Mouse (Mus musculus) intestine, embryonic 15.5 days (tissue): ENCODE measurements at regions not wholly inside any gene's neighbourhood (a gene's known extent, or its start where the extent isn't known, plus 50 kb on each side); places are given as distances from the start of the nearest gene placed in this dataset.

Experiments
- ATAC-seq: fragments of 200-750 bp; cut with Nextera tagmentation; 2 replicates; pipeline ENCODE4 v1.8.0; 2017; ENCODE audit warnings: moderate TSS enrichment, moderate library complexity
- H3K27ac ChIP-seq: fragments of 300-500 bp; sonication (generic); 2 replicates; pipeline ENCODE4 v1.5.1; 2015; ENCODE audit warnings: mild to moderate bottlenecking, inconsistent platforms
- H3K27me3 ChIP-seq: fragments of 300-500 bp; sonication (generic); replicated peaks from 2 replicates; pipeline ENCODE4 v1.6.1; 2015; ENCODE audit warnings: inconsistent platforms
- H3K36me3 ChIP-seq: fragments of 300-500 bp; sonication (generic); 2 replicates; pipeline ENCODE4 v1.6.1; 2015; ENCODE audit warnings: inconsistent platforms
- H3K4me1 ChIP-seq: fragments of 300-500 bp; sonication (generic); replicated peaks from 2 replicates; pipeline ENCODE4 v1.6.1; 2015; ENCODE audit warnings: inconsistent platforms
- H3K4me2 ChIP-seq: fragments of 300-500 bp; sonication (generic); replicated peaks from 2 replicates; pipeline ENCODE4 v1.6.1; 2015; ENCODE audit warnings: mild to moderate bottlenecking, inconsistent platforms
- H3K4me3 ChIP-seq: fragments of 300-500 bp; sonication (generic); replicated peaks from 2 replicates; pipeline ENCODE4 v1.5.1; 2015; ENCODE audit warnings: inconsistent platforms
- H3K9ac ChIP-seq: fragments of 300-500 bp; sonication (generic); 2 replicates; pipeline ENCODE4 v1.6.1; 2015; ENCODE audit warnings: inconsistent platforms
- H3K9me3 ChIP-seq: fragments of 300-500 bp; sonication (generic); 2 replicates; pipeline ENCODE4 v1.6.1; 2016; ENCODE audit warnings: inconsistent platforms
- WGBS: fragments of 180-500 bp; shearing (Covaris S2); methylation state at CpG from one replicate; pipeline ENCODE4 v1.1.7; 2015; 5-methylcytosine and 5-hydroxymethylcytosine counted together

- H3K9ac ChIP-seq = no peak overlapping the region
- H3K27ac ChIP-seq = no peak overlapping the region
- ATAC-seq = no peak
- H3K36me3 ChIP-seq = no peaks in the 10 kb centered on the region
- H3K9me3 ChIP-seq = no peaks in the 10 kb centered on the region
- H3K27me3 ChIP-seq = no peaks in the 10 kb centered on the region
- no peak overlapping the region for H3K4me3 ChIP-seq
- WGBS = 26% methylated on average over 15 of the region's 15 CpGs
- no peaks in the 10 kb centered on the region for H3K4me1 ChIP-seq
- peak overlapping the region; percentile 43 for H3K4me2 ChIP-seq
Measured at GRCm38 (mm10) chr3:148336091-148336511, 654.3 kb downstream of the Adgrl2 start.

DNA sequence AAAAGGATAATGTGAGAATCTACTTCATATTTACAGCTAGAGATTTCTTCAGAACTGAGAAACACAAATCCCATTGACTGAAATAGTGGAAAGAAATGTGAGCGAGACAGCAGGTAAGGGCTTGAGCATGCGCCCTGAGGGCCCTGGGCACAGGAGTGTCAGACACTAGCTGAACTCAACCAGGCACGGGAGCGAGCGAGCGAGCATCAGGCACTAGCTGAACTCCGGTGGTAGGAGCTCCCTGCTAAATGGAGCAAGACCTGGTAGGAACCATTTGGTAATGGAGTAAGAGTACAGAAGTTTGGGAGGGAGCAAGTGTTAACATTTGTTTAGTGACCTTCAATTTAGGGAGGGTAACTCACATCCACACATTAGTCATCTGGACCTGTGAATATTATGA lies 654.7 kb downstream of the Adgrl2 start:
- Histone ChIP-seq H3K4me3 (no peak overlapping the region), H3K27ac (no peak overlapping the region), H3K27me3 (no peaks in the 10 kb centered on the region), H3K36me3 (no peaks in the 10 kb centered on the region), H3K9ac (no peak overlapping the region), H3K4me1 (no peaks in the 10 kb centered on the region), H3K9me3 (no peaks in the 10 kb centered on the region), H3K4me2 (no peak overlapping the region)
- no peak for ATAC-seq
- 85% methylated on average over 7 of the region's 7 CpGs for WGBS

- H3K36me3 ChIP-seq = no peaks in the 10 kb centered on the region
- no peaks in the 10 kb centered on the region for H3K4me1 ChIP-seq
- no peak for ATAC-seq
- H3K4me3 ChIP-seq = no peak overlapping the region
- no peak overlapping the region for H3K9ac ChIP-seq
- H3K4me2 ChIP-seq = no peak overlapping the region
- H3K27me3 ChIP-seq = no peaks in the 10 kb centered on the region
- no peak overlapping the region for H3K27ac ChIP-seq
- WGBS = 88% methylated on average over 2 of the region's 2 CpGs
- no peaks in the 10 kb centered on the region for H3K9me3 ChIP-seq
Measured at GRCm38 (mm10) chr3:148324911-148325621, 665.3 kb downstream of the Adgrl2 start.

GRCm38 (mm10) chr3:148321894-148322293 lies 668.5 kb downstream of the Adgrl2 start:
- Histone ChIP-seq H3K36me3 (no peaks in the 10 kb centered on the region), H3K9me3 (no peaks in the 10 kb centered on the region), H3K4me1 (no peaks in the 10 kb centered on the region), H3K4me3 (no peak overlapping the region), H3K27ac (no peak overlapping the region), H3K9ac (no peak overlapping the region), H3K4me2 (no peak overlapping the region), H3K27me3 (no peaks in the 10 kb centered on the region)
- WGBS = 91% methylated on average over 3 of the region's 3 CpGs
- no peak for ATAC-seq

DNA sequence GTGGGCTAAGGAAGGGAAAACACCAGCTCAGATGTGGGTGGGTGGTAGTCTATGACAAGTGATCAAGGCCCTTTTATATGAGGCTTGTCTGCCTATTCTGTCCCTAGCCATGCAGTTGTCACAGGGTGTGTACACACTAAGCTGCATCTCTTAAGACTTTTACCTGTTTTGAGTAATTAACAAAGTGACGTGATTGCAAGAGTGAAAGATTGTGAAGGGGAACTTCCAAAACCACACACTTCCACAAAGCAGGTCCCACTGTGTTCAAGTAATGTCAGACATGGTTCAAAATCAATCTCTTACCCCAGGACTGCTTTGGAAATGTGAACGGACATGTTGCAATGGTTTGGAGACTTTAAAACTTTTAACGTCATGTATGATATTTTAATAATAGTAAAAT lies 674.2 kb downstream of the Adgrl2 start:
- Histone ChIP-seq H3K9ac (no peak overlapping the region), H3K9me3 (no peaks in the 10 kb centered on the region), H3K4me3 (no peak overlapping the region), H3K27ac (no peak overlapping the region), H3K4me1 (no peaks in the 10 kb centered on the region), H3K27me3 (no peaks in the 10 kb centered on the region), H3K36me3 (no peaks in the 10 kb centered on the region), H3K4me2 (no peak overlapping the region)
- WGBS = 89% methylated on average over 3 of the region's 3 CpGs
- no peak for ATAC-seq

- no peak overlapping the region for H3K27ac ChIP-seq
- H3K36me3 ChIP-seq = no peaks in the 10 kb centered on the region
- H3K4me2 ChIP-seq = no peak overlapping the region
- WGBS = 84% methylated on average over 1 of the region's 1 CpGs
- H3K4me3 ChIP-seq = no peak overlapping the region
- ATAC-seq = no peak
- no peak overlapping the region for H3K9ac ChIP-seq
- no peaks in the 10 kb centered on the region for H3K27me3 ChIP-seq
- no peaks in the 10 kb centered on the region for H3K4me1 ChIP-seq
- no peaks in the 10 kb centered on the region for H3K9me3 ChIP-seq
Measured at GRCm38 (mm10) chr3:148315286-148315685, 675.1 kb downstream of the Adgrl2 start.

DNA sequence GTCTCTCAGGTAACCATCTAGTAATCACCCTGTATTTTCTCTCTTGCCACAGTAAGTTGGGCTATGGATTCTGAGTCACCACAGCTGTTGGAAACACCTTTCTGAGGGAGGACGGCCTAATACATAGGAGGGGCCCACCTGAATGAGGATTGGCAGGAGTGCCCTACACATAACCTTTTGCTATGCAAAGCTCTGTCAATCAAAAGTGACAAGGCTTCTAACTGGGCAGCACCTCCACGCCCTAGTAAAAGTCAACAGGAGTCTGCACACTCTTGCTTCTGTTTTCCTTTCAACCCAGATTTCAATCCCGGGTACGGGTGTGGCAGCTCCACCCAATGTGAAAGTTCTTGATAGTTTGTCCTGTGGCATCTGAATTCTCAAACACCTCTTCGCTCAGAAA lies 694.8 kb downstream of the Adgrl2 start:
- 84% methylated on average over 5 of the region's 5 CpGs for WGBS
- H3K9ac ChIP-seq = no peak overlapping the region
- H3K4me3 ChIP-seq = no peak overlapping the region
- no peaks in the 10 kb centered on the region for H3K4me1 ChIP-seq
- H3K27ac ChIP-seq = no peak overlapping the region
- ATAC-seq = no peak
- no peaks in the 10 kb centered on the region for H3K36me3 ChIP-seq
- no peak overlapping the region for H3K4me2 ChIP-seq
- H3K9me3 ChIP-seq = no peaks in the 10 kb centered on the region
- H3K27me3 ChIP-seq = no peaks in the 10 kb centered on the region

DNA sequence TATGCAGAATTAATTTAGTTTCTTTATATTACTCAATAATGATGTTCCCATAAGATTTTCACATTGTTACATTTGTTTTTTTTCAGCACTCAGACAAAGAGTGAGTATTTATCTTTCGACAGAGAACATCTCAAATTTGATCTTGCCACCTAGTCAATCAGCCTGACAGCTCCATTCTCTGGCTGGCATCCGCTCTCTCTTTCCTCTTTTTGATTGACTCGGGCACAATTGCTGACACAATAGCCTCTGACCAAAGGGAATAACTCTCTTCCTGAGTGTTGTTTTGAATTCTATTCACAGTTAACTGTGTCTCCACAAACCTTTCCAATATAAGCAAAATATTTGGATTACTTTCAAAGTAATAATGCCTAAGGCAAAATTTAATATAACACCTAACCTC lies 711.4 kb downstream of the Adgrl2 start:
- H3K4me1 ChIP-seq = no peaks in the 10 kb centered on the region
- ATAC-seq = no peak
- no peak overlapping the region for H3K4me2 ChIP-seq
- no peak overlapping the region for H3K4me3 ChIP-seq
- H3K9ac ChIP-seq = no peak overlapping the region
- H3K9me3 ChIP-seq = no peaks in the 10 kb centered on the region
- 69% methylated on average over 3 of the region's 3 CpGs for WGBS
- no peaks in the 10 kb centered on the region for H3K27me3 ChIP-seq
- H3K36me3 ChIP-seq = no peaks in the 10 kb centered on the region
- H3K27ac ChIP-seq = no peak overlapping the region

- Histone ChIP-seq H3K27ac (no peak overlapping the region), H3K4me3 (no peak overlapping the region), H3K4me1 (no peaks in the 10 kb centered on the region), H3K27me3 (no peaks in the 10 kb centered on the region), H3K4me2 (no peak overlapping the region), H3K9ac (no peak overlapping the region), H3K9me3 (no peaks in the 10 kb centered on the region), H3K36me3 (no peaks in the 10 kb centered on the region)
- WGBS = 78% methylated on average over 4 of the region's 4 CpGs
- ATAC-seq = no peak
Measured at GRCm38 (mm10) chr3:148272159-148272848, 718.1 kb downstream of the Adgrl2 start.

GRCm38 (mm10) chr3:148268812-148269211 lies 721.5 kb downstream of the Adgrl2 start:
- Histone ChIP-seq H3K4me3 (no peak overlapping the region), H3K36me3 (no peaks in the 10 kb centered on the region), H3K9ac (no peak overlapping the region), H3K4me1 (no peaks in the 10 kb centered on the region), H3K27me3 (no peaks in the 10 kb centered on the region), H3K27ac (no peak overlapping the region), H3K4me2 (no peak overlapping the region), H3K9me3 (no peaks in the 10 kb centered on the region)
- 90% methylated on average over 4 of the region's 4 CpGs for WGBS
- ATAC-seq = no peak

- no peaks in the 10 kb centered on the region for H3K27me3 ChIP-seq
- H3K36me3 ChIP-seq = no peaks in the 10 kb centered on the region
- no peak for ATAC-seq
- H3K4me2 ChIP-seq = no peak overlapping the region
- 96% methylated on average over 1 of the region's 1 CpGs for WGBS
- H3K9ac ChIP-seq = no peak overlapping the region
- no peaks in the 10 kb centered on the region for H3K9me3 ChIP-seq
- no peaks in the 10 kb centered on the region for H3K4me1 ChIP-seq
- no peak overlapping the region for H3K4me3 ChIP-seq
- H3K27ac ChIP-seq = no peak overlapping the region
Measured at GRCm38 (mm10) chr3:148259211-148259610, 731.1 kb downstream of the Adgrl2 start.

DNA sequence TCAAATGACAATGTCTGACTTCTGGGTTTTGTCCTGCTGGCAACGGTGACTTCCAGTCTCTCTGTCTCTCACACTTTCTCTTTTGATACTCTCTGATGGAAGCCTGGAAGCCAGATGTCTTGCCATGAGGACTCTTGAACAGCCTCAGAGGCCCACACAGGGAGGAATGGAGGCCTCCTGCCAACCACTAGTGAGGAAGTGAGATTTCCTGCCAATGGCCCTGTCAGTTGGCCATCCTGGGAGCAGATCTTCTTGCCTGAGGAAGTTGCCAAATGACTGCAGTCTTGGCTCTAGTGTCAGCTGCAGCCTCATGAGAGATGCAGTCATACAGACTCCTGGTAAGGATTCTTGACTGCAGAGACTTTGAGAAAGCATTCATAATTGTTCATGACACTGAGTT lies 741.7 kb downstream of the Adgrl2 start:
- no peaks in the 10 kb centered on the region for H3K36me3 ChIP-seq
- no peak overlapping the region for H3K4me3 ChIP-seq
- no peak for ATAC-seq
- no peaks in the 10 kb centered on the region for H3K4me1 ChIP-seq
- H3K9ac ChIP-seq = no peak overlapping the region
- WGBS = 65% methylated on average over 1 of the region's 1 CpGs
- H3K27me3 ChIP-seq = no peaks in the 10 kb centered on the region
- H3K4me2 ChIP-seq = no peak overlapping the region
- no peaks in the 10 kb centered on the region for H3K9me3 ChIP-seq
- H3K27ac ChIP-seq = no peak overlapping the region

GRCm38 (mm10) chr3:148246786-148247185 lies 743.6 kb downstream of the Adgrl2 start:
- H3K27me3 ChIP-seq = no peaks in the 10 kb centered on the region
- no peak overlapping the region for H3K4me2 ChIP-seq
- ATAC-seq = no peak
- H3K4me1 ChIP-seq = no peaks in the 10 kb centered on the region
- H3K36me3 ChIP-seq = no peaks in the 10 kb centered on the region
- H3K27ac ChIP-seq = no peak overlapping the region
- no peak overlapping the region for H3K9ac ChIP-seq
- H3K4me3 ChIP-seq = no peak overlapping the region
- H3K9me3 ChIP-seq = no peaks in the 10 kb centered on the region
